Mouse (Mus musculus) heart, adult 2 months (tissue): Measurements from ENCODE around the gene Dgkq.

ENCODE experiments used
- CTCF ChIP-seq: fragments of 200-600 bp; IDR thresholded peaks from 2 replicates; pipeline ENCODE4 v1.8.1; 2022; ENCODE audit warnings: antibody characterized with exemption, mild to moderate bottlenecking, moderate library complexity
- EP300 ChIP-seq: fragments of 200-500 bp; IDR thresholded peaks from 2 replicates; pipeline ENCODE4 v1.6.1; 2011; ENCODE audit warnings: low read depth, low read length, control low read depth; ENCODE audit not compliant: insufficient read depth
- POLR2A ChIP-seq: fragments of 200-500 bp; IDR thresholded peaks from 2 replicates; pipeline ENCODE4 v1.6.1; 2011; ENCODE audit warnings: mild to moderate bottlenecking, low read depth, low read length, control low read depth; ENCODE audit not compliant: insufficient read depth

DNA sequence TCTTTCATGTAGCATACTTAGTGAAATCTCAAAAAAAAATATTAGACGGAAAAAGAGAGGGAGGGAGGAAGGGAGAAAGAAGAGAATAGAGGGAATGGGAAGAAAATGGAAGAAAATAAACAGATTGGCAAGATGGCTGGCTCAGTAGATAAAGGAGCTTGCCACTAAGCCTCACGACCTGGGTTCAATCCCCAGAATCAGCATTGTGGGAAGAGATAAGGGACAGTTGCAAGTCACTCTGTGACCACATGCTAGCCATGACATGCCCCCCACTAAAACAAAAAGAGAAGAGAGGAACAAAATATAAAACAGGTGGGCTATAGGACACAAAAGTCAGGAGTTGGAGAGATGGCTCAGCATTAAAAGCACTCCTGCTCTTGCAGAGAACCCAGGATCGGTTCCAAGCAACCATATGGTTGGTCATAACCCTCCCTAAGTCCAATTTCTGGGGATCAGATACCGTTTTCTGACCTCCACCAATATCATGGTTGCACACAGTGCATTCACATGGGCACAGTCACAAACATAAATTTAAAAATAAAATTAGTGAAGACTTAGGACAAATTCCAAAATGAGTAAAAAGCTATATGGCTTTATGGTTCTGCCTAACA lies 43.3 kb downstream of the Dgkq start:
- TF ChIP-seq EP300 (no peak), POLR2A (no peak), CTCF (no peak)
